Mouse (Mus musculus): ENCODE data around the gene Prss57.

- TF ChIP-seq CTCF (IDR thresholded peaks at IDR 0.05; ENCODE audit: low read depth, low read length) (no peak), POLR2A (IDR thresholded peaks at IDR 0.05; ENCODE audit: borderline replicate concordance, low read depth, low read length) (no peak)
These were observed 7.6 kb upstream of the Prss57 start for GRCm38 (mm10) chr10:79798289-79798928.

All from bone marrow macrophage, adult 2 months (primary cell).